Mouse (Mus musculus): ENCODE data around the gene Hmcn2.

GRCm38 (mm10) chr2:31494315-31494714, 180.1 kb downstream of the Hmcn2 start:
- no peak for TF ChIP-seq CTCF (IDR thresholded peaks at IDR 0.05; ENCODE audit: low read depth)
- no peak for TF ChIP-seq EP300 (optimal IDR thresholded peaks at IDR 0.05)
